Mouse (Mus musculus) kidney, adult 2 months (tissue): ENCODE results near the gene Mettl15.

Experiments
- CTCF ChIP-seq: fragments of 200-500 bp; conservative IDR thresholded peaks from 2 replicates; pipeline ENCODE4 v1.5.1; 2011; ENCODE audit warnings: low read depth, mild to moderate bottlenecking, control low read depth, low read length, moderate library complexity, mixed read lengths; ENCODE audit not compliant: insufficient read depth, insufficient read length
- POLR2A ChIP-seq: fragments of 200-500 bp; IDR thresholded peaks from one replicate; pipeline ENCODE4 v1.6.1; 2011; ENCODE audit warnings: low read depth, low read length, control low read depth

DNA sequence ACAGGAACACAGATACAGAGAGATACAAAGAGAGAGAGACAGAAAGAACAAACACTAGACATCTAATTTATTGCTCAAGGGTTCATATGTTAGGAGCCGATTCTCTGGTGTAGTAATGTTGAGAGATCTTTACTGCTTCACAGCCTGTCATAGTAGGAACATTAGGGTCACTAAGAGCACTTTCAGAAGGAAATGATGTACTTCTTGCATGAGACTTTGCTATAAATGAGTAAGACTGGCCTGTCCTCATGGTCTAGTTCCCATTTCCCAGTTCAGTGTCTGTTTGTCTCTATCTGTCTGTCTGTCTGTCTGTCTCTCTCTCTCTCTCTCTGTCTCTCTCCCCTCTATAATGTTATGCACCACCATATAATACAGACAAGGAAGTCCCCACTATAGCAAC lies 7.5 kb downstream of the Mettl15 start:
- TF ChIP-seq CTCF (no peak), POLR2A (no peak)
